8 mouse cellular contexts compared by ENCODE assay signal in the genomic region with DNA sequence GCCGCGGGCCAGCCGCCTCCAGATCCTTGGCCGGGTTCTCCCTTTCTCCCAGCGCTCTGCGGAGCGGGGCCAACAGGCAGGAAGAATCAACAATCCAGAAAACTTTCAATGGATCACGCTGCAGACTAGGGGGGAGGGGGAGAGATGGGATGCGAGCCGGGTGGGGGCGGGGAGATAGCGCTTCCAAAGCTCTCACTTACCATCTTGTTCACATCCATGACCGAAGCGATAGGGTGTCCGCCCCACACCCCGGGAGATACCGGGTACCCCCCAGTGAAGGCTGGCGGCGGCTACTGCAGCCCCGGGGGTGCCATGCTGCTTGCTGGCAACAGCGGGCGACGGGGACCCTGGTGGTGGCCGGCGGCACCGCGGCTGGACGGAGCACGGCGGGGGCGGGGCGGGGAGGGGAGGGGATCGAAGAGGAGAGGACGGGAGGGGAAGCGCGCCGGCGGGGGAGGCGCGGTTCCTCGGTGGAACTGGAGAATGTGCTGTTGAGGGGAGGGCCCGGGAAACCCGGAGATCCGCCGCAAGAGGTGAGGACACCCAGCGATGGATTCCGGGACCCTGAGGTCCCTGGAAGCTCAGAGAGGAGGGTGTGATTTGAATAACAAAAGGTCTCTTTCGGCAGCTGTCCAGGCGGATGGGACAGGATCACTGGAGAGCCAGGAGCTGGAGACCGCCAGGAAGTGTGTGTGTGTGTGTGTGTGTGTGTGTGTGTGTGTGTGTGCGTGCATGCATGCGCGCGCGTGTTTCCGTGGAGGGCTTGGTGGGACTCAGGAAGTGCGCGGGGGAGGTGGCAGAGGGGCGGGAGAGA. TPM values are rescaled to one million over a fixed set of nuclear protein-coding genes. Genes with fewer than 3 reads are reported as not detected.
DNase-seq lines count a peak whose midpoint lies in the region; ATAC-seq and TF ChIP-seq lines count a peak whose summit lies in the region.

No protein-coding gene starts in this region.

- DNase-seq in 3T3-L1 (ENCODE audit: low read depth, low spot score) = peak; percentile 65
- DNase-seq in adrenal gland, postnatal 25 days = peak; percentile 75
- no peak for DNase-seq in liver, adult 2 months (ENCODE audit: extremely low read depth, low read depth, low spot score)
- DNase-seq in midbrain, postnatal 0 days (ENCODE audit: low spot score) = peak; percentile 86
- DNase-seq in spleen, postnatal 10 days (ENCODE audit: low spot score in 2 of 2) = peak; percentile 34 to 75

- peak; percentile 71 for ATAC-seq in embryonic facial prominence, embryonic 15.5 days (ENCODE audit: insufficient number of reproducible peaks, low FRiP score, low TSS enrichment, low read depth)
- ATAC-seq in heart, embryonic 12.5 days (ENCODE audit: insufficient number of reproducible peaks, low FRiP score) = peak; percentile 85
- ATAC-seq in kidney, embryonic 16.5 days (ENCODE audit: low FRiP score, low TSS enrichment) = peak; percentile 83
- peak; percentile 88 for ATAC-seq in midbrain, postnatal 0 days (ENCODE audit: low FRiP score)

- WGBS in embryonic facial prominence, embryonic 15.5 days = under 1% methylated on average over 56 of the region's 59 CpGs
- 1% methylated on average over 49 of the region's 59 CpGs for whole genome bisulfite sequencing in heart, embryonic 12.5 days
- under 1% methylated on average over 43 of the region's 59 CpGs for WGBS in kidney, embryonic 16.5 days
- 2% methylated on average over 51 of the region's 59 CpGs for WGBS in liver, adult 2 months
- WGBS in midbrain, postnatal 0 days = under 1% methylated on average over 48 of the region's 59 CpGs

- no peaks in the 10 kb centered on the region for H3K79me2 ChIP-seq in liver, adult 2 months (ENCODE audit: control insufficient read depth, insufficient read depth, low read length)

- H3K27me3 ChIP-seq in embryonic facial prominence, embryonic 15.5 days = no peaks in the 10 kb centered on the region
- no peaks in the 10 kb centered on the region for H3K27me3 ChIP-seq in heart, embryonic 12.5 days (replicated peaks)
- no peaks in the 10 kb centered on the region for H3K27me3 ChIP-seq in kidney, embryonic 16.5 days (ENCODE audit: insufficient read depth, low read length)
- H3K27me3 ChIP-seq in liver, adult 2 months (ENCODE audit: control insufficient read depth, insufficient read depth, low read length) = peaks cover 2% of the 10 kb centered on the region; the same call in 1 of the 2 replicates
- H3K27me3 ChIP-seq in midbrain, postnatal 0 days (ENCODE audit: insufficient read depth, low read length) = no peaks in the 10 kb centered on the region

- H3K4me1 ChIP-seq in embryonic facial prominence, embryonic 15.5 days = peaks cover 30% of the 10 kb centered on the region
- peaks cover 42% of the 10 kb centered on the region for H3K4me1 ChIP-seq in heart, embryonic 12.5 days (replicated peaks)
- peaks cover 34% of the 10 kb centered on the region for H3K4me1 ChIP-seq in kidney, embryonic 16.5 days (ENCODE audit: insufficient read depth, low read length)
- peaks cover 2% of the 10 kb centered on the region for H3K4me1 ChIP-seq in liver, adult 2 months (ENCODE audit: control insufficient read depth, insufficient read depth, low read length)
- H3K4me1 ChIP-seq in midbrain, postnatal 0 days (ENCODE audit: insufficient read depth, low read length) = peaks cover 4% of the 10 kb centered on the region; the same call in 1 of the 2 replicates

- H3K4me3 ChIP-seq in embryonic facial prominence, embryonic 15.5 days (replicated peaks) = peak overlapping the region; percentile 71
- peak overlapping the region; percentile 70 for H3K4me3 ChIP-seq in heart, embryonic 12.5 days
- H3K4me3 ChIP-seq in kidney, embryonic 16.5 days (ENCODE audit: low read length) = peak overlapping the region; percentile 74
- H3K4me3 ChIP-seq in liver, adult 2 months (ENCODE audit: insufficient read depth, low read depth, low read length) = peak overlapping the region; percentile 68
- H3K4me3 ChIP-seq in midbrain, postnatal 0 days (ENCODE audit: low read depth, low read length) = peak overlapping the region; percentile 76

- peak overlapping the region; percentile 58 for H3K9ac ChIP-seq in embryonic facial prominence, embryonic 15.5 days
- H3K9ac ChIP-seq in heart, embryonic 12.5 days = peak overlapping the region; percentile 83
- peak overlapping the region; percentile 83 for H3K9ac ChIP-seq in kidney, embryonic 16.5 days (replicated peaks; ENCODE audit: low read length)
- H3K9ac ChIP-seq in liver, adult 2 months (ENCODE audit: low read depth, low read length) = peak overlapping the region; percentile 52
- peak overlapping the region; percentile 78 for H3K9ac ChIP-seq in midbrain, postnatal 0 days (replicated peaks; ENCODE audit: low read length, poor library complexity, severe bottlenecking)

- H3K27ac ChIP-seq in embryonic facial prominence, embryonic 15.5 days (replicated peaks) = peak overlapping the region; percentile 89
- H3K27ac ChIP-seq in heart, embryonic 12.5 days (ENCODE audit: poor library complexity, severe bottlenecking) = peak overlapping the region; percentile 75
- H3K27ac ChIP-seq in kidney, embryonic 16.5 days (ENCODE audit: low read length) = peak overlapping the region; percentile 88
- H3K27ac ChIP-seq in liver, adult 2 months (replicated peaks; ENCODE audit: insufficient read depth, low read depth, low read length) = peak overlapping the region; percentile 45
- peak overlapping the region; percentile 90 for H3K27ac ChIP-seq in midbrain, postnatal 0 days (ENCODE audit: low read depth, low read length)

- TF ChIP-seq POLR2A in liver, adult 2 months (IDR thresholded peaks at IDR 0.05; ENCODE audit: extremely low read depth, insufficient read depth, low read length) = no peak

- no peaks in the 10 kb centered on the region for H3K9me3 ChIP-seq in embryonic facial prominence, embryonic 15.5 days (replicated peaks)
- H3K9me3 ChIP-seq in heart, embryonic 12.5 days (replicated peaks) = 0 out of 2 replicates have a peak, but pooled peaks cover 1% of the 10 kb centered on the region
- H3K9me3 ChIP-seq in kidney, embryonic 16.5 days (ENCODE audit: low read length) = no peaks in the 10 kb centered on the region
- H3K9me3 ChIP-seq in midbrain, postnatal 0 days (ENCODE audit: low read length) = no peaks in the 10 kb centered on the region

- peak overlapping the region; percentile 86 for H3K4me2 ChIP-seq in embryonic facial prominence, embryonic 15.5 days (replicated peaks)
- peak overlapping the region; percentile 94 for H3K4me2 ChIP-seq in heart, embryonic 12.5 days
- peak overlapping the region; percentile 55 for H3K4me2 ChIP-seq in kidney, embryonic 16.5 days (replicated peaks; ENCODE audit: low read depth, low read length)
- H3K4me2 ChIP-seq in midbrain, postnatal 0 days (ENCODE audit: low read depth, low read length, poor library complexity, severe bottlenecking) = peak overlapping the region; percentile 72

- peak; percentile 35 for TF ChIP-seq CTCF in liver, adult 2 months (IDR thresholded peaks at IDR 0.05; ENCODE audit: low read depth, low read length)
- peak; percentile 59 for TF ChIP-seq CTCF in midbrain, postnatal 0 days (IDR thresholded peaks at IDR 0.05)

- no peaks in the 10 kb centered on the region for H3K36me3 ChIP-seq in embryonic facial prominence, embryonic 15.5 days
- no peaks in the 10 kb centered on the region for H3K36me3 ChIP-seq in heart, embryonic 12.5 days
- no peaks in the 10 kb centered on the region for H3K36me3 ChIP-seq in kidney, embryonic 16.5 days (ENCODE audit: insufficient read depth, low read length)
- H3K36me3 ChIP-seq in liver, adult 2 months (ENCODE audit: control insufficient read depth, insufficient read depth, low read length) = no peaks in the 10 kb centered on the region
- H3K36me3 ChIP-seq in midbrain, postnatal 0 days (ENCODE audit: insufficient read depth, low read length) = no peaks in the 10 kb centered on the region

RNA-seq across cellular contexts. Expression of a gene that starts 55.8 kb away (rescaled TPM):
- 24.3 and 27.1 TPM in 2 replicates for total RNA-seq in adrenal gland, postnatal 25 days (2021)
- 32.0 and 35.6 TPM in 2 replicates for polyA plus RNA-seq in embryonic facial prominence, embryonic 15.5 days (2015; fragmentation: Nextera tagmentation; extraction: Ambion mirVana)
- polyA plus RNA-seq in heart, embryonic 12.5 days (2016; fragmentation: Nextera tagmentation; extraction: Ambion mirVana) = 44.8 and 45.0 TPM in 2 replicates
- polyA plus RNA-seq in kidney, embryonic 16.5 days (2015; fragmentation: Nextera tagmentation; extraction: Ambion mirVana) = 37.1 and 48.9 TPM in 2 replicates
- total RNA-seq in liver, adult 2 months (2014; rRNA removed) = 3.2 and 6.5 TPM in 2 replicates
- polyA plus RNA-seq in liver, adult 2 months (2012; rRNA removed) = 2.2 and 3.1 TPM in 2 replicates
- total RNA-seq in midbrain, postnatal 0 days (2014; rRNA removed) = 122 and 126 TPM in 2 replicates
- polyA plus RNA-seq in midbrain, postnatal 0 days (2015; fragmentation: Nextera tagmentation; extraction: Ambion mirVana) = 24.9 and 28.3 TPM in 2 replicates
